Comparison of ENCODE assay signal across 8 mouse cellular contexts in genomic region chr11:99149898-99150757, GRCm38 (mm10). TPM values are rescaled to one million over a fixed set of nuclear protein-coding genes. Genes with fewer than 3 reads are reported as not detected.
DNase-seq lines count a peak whose midpoint lies in the region; ATAC-seq and TF ChIP-seq lines count a peak whose summit lies in the region.

No protein-coding gene starts in this region.

- no peaks in the 10 kb centered on the region for H3K9me3 ChIP-seq in embryonic facial prominence, embryonic 10.5 days
- no peaks in the 10 kb centered on the region for H3K9me3 ChIP-seq in limb, embryonic 15.5 days
- H3K9me3 ChIP-seq in stomach, embryonic 15.5 days, result no peaks in the 10 kb centered on the region

- H3K27ac ChIP-seq in embryonic facial prominence, embryonic 10.5 days (replicated peaks), result peak overlapping the region; percentile 90
- H3K27ac ChIP-seq in limb, embryonic 15.5 days, result peak overlapping the region; percentile 94
- peak overlapping the region; percentile 95 for H3K27ac ChIP-seq in stomach, embryonic 15.5 days

- peaks cover 59% of the 10 kb centered on the region for H3K4me1 ChIP-seq in embryonic facial prominence, embryonic 10.5 days
- H3K4me1 ChIP-seq in limb, embryonic 15.5 days, result peaks cover 44% of the 10 kb centered on the region
- peaks cover 23% of the 10 kb centered on the region for H3K4me1 ChIP-seq in stomach, embryonic 15.5 days

- DNase-seq in B cell, adult 2 months, result peak; percentile 86 to 89
- peak; percentile 72 for DNase-seq in adrenal gland, adult 2 months
- peak; percentile 87 for DNase-seq in embryonic facial prominence, embryonic 10.5 days (ENCODE audit: low spot score)
- DNase-seq in heart, adult 8-10 months (ENCODE audit: low spot score), result peak; percentile 80
- peak; percentile 30 to 73 for DNase-seq in kidney, adult 8-10 months

- no peaks in the 10 kb centered on the region for H3K36me3 ChIP-seq in embryonic facial prominence, embryonic 10.5 days (replicated peaks)
- no peaks in the 10 kb centered on the region for H3K36me3 ChIP-seq in limb, embryonic 15.5 days
- H3K36me3 ChIP-seq in myocyte (ENCODE audit: control insufficient read depth, insufficient read depth), result no peaks in the 10 kb centered on the region
- H3K36me3 ChIP-seq in stomach, embryonic 15.5 days, result no peaks in the 10 kb centered on the region

- H3K4me3 ChIP-seq in embryonic facial prominence, embryonic 10.5 days, result peak overlapping the region; percentile 12; the same call in 1 of the 2 replicates
- no peak overlapping the region for H3K4me3 ChIP-seq in limb, embryonic 15.5 days
- H3K4me3 ChIP-seq in myocyte, result no peak overlapping the region
- H3K4me3 ChIP-seq in stomach, embryonic 15.5 days (replicated peaks), result no peak overlapping the region

- no peak for TF ChIP-seq POLR2A in myocyte (IDR thresholded peaks at IDR 0.05; ENCODE audit: insufficient read length, low read depth)

- no peak overlapping the region for H3K9ac ChIP-seq in limb, embryonic 15.5 days
- H3K9ac ChIP-seq in stomach, embryonic 15.5 days, result no peak overlapping the region

- H3K79me2 ChIP-seq in myocyte (ENCODE audit: control insufficient read depth, insufficient read depth), result no peaks in the 10 kb centered on the region

- 54% methylated on average over 19 of the region's 19 CpGs for WGBS in embryonic facial prominence, embryonic 10.5 days
- 51% methylated on average over 19 of the region's 19 CpGs for WGBS in limb, embryonic 15.5 days
- 47% methylated on average over 19 of the region's 19 CpGs for WGBS in stomach, embryonic 15.5 days

- no peak overlapping the region for H3ac ChIP-seq in myocyte (ENCODE audit: control insufficient read depth, insufficient read length)

- 0 out of 2 replicates have a peak, but pooled peaks cover 5% of the 10 kb centered on the region for H3K27me3 ChIP-seq in embryonic facial prominence, embryonic 10.5 days (replicated peaks; ENCODE audit: low read depth, poor library complexity, severe bottlenecking)
- no peaks in the 10 kb centered on the region for H3K27me3 ChIP-seq in limb, embryonic 15.5 days
- H3K27me3 ChIP-seq in myocyte (ENCODE audit: control insufficient read depth, insufficient read depth, insufficient read length), result peaks cover 7% of the 10 kb centered on the region
- 0 out of 2 replicates have a peak, but pooled peaks cover 3% of the 10 kb centered on the region for H3K27me3 ChIP-seq in stomach, embryonic 15.5 days (replicated peaks)

- H3K4me2 ChIP-seq in limb, embryonic 15.5 days, result no peak overlapping the region
- peak overlapping the region; percentile 12 for H3K4me2 ChIP-seq in myocyte (ENCODE audit: low read depth)
- peak overlapping the region; percentile 19; the same call in 1 of the 2 replicates for H3K4me2 ChIP-seq in stomach, embryonic 15.5 days

- peak; percentile 36; the same call in 1 of the 2 replicates for ATAC-seq in limb, embryonic 15.5 days (ENCODE audit: insufficient number of reproducible peaks, low FRiP score, low TSS enrichment, low read depth)
- ATAC-seq in stomach, embryonic 15.5 days (ENCODE audit: insufficient read depth, low FRiP score, low read depth), result peak; percentile 18; the same call in 1 of the 2 replicates

TF ChIP-seq in myocyte, 11 proteins besides CTCF, POLR2A, EP300 and RAD21:
- TF ChIP-seq MYOD1 (IDR thresholded peaks at IDR 0.05; ENCODE audit: control insufficient read depth in 1 of 3, insufficient read length in 2 of 3, low read depth in 2 of 3), result no peak
- TF ChIP-seq TCF3 (IDR thresholded peaks at IDR 0.05; ENCODE audit: insufficient read length, low read depth), result no peak
- TF ChIP-seq REST (IDR thresholded peaks at IDR 0.05; ENCODE audit: insufficient read depth, insufficient read length), result no peak
- TF ChIP-seq MYOG (IDR thresholded peaks at IDR 0.05; ENCODE audit: control insufficient read depth in 1 of 3, insufficient read depth in 1 of 3, insufficient read length in 2 of 3, low read depth in 2 of 3), result no peak
- TF ChIP-seq SRF (IDR thresholded peaks at IDR 0.05; ENCODE audit: control insufficient read depth, insufficient read length, low read depth), result no peak
- no peak for TF ChIP-seq TCF12 (IDR thresholded peaks at IDR 0.05; ENCODE audit: insufficient read depth, poor library complexity, severe bottlenecking)
- TF ChIP-seq CEBPB (IDR thresholded peaks at IDR 0.05; ENCODE audit: insufficient read depth, poor library complexity, severe bottlenecking), result no peak
- TF ChIP-seq USF1 (IDR thresholded peaks at IDR 0.05; ENCODE audit: low read depth), result no peak
- TF ChIP-seq E2F4 (IDR thresholded peaks at IDR 0.05; ENCODE audit: insufficient read depth), result no peak
- TF ChIP-seq MAX (IDR thresholded peaks at IDR 0.05; ENCODE audit: low read depth), result no peak
- no peak for TF ChIP-seq POLR2AphosphoS2 (IDR thresholded peaks at IDR 0.05; ENCODE audit: insufficient read length, low read depth)

RNA-seq across cellular contexts. Expression of gene Ccr7, which starts 4.7 kb away (rescaled TPM):
- total RNA-seq in adrenal gland, adult 2 months (2021), result under 1 TPM in 1 of 2 experiments, not detected in 1; 0.14 TPM
- polyA plus RNA-seq in adrenal gland, adult 2 months (2012; rRNA removed), result 0.50 and 0.86 TPM in 2 replicates
- polyA plus RNA-seq in embryonic facial prominence, embryonic 10.5 days (2016; fragmentation: Nextera tagmentation; extraction: Ambion mirVana), result 0.50 and 0.78 TPM in 2 replicates
- under 1 TPM in 3 of 4 experiments, not detected in 1; 0.14 to 0.57 (median 0.25) TPM for total RNA-seq in heart, adult 8-10 months (2022)
- polyA plus RNA-seq in limb, embryonic 15.5 days (2015; fragmentation: Nextera tagmentation; extraction: Ambion mirVana), result 0.38 and 0.48 TPM in 2 replicates
- 0.38 TPM for polyA plus RNA-seq in myocyte (2012; fragmentation: generic; extraction: Trizol)
- 0.21 and 0.27 TPM in 2 replicates for polyA plus RNA-seq in stomach, embryonic 15.5 days (2015; fragmentation: Nextera tagmentation; extraction: Ambion mirVana)
